Mouse (Mus musculus) kidney, adult 2 months (tissue): ENCODE data around the gene Gba2. TPM values are rescaled to one million over a fixed set of nuclear protein-coding genes. Genes with fewer than 3 reads are reported as not detected.

Experiments used
- DNase-seq: peaks from one replicate; pipeline ENCODE4 v3.0.0; 2021
- H3K27ac ChIP-seq: fragments of 200-500 bp; 2 replicates; pipeline ENCODE4 v1.5.1; 2012; ENCODE audit warnings: low read depth, low read length, control low read depth, inconsistent platforms; ENCODE audit not compliant: insufficient read depth
- H3K27me3 ChIP-seq: fragments of 200-500 bp; replicated peaks from 2 replicates; pipeline ENCODE4 v1.6.1; 2012; ENCODE audit warnings: mild to moderate bottlenecking, moderate library complexity, low read length, inconsistent platforms; ENCODE audit not compliant: control insufficient read depth, insufficient read depth
- H3K36me3 ChIP-seq: fragments of 200-500 bp; 2 replicates; pipeline ENCODE4 v1.6.1; 2012; ENCODE audit warnings: mild to moderate bottlenecking, moderate library complexity, low read length, inconsistent platforms; ENCODE audit not compliant: control insufficient read depth, insufficient read depth
- H3K4me1 ChIP-seq: fragments of 200-500 bp; 2 replicates; pipeline ENCODE4 v1.6.1; 2011; ENCODE audit warnings: low read length; ENCODE audit not compliant: control insufficient read depth, insufficient read depth
- H3K4me3 ChIP-seq: fragments of 200-500 bp; 2 replicates; pipeline ENCODE4 v1.5.1; 2011; ENCODE audit warnings: mild to moderate bottlenecking, low read depth, low read length, control low read depth; ENCODE audit not compliant: insufficient read depth
- CTCF ChIP-seq: fragments of 200-500 bp; conservative IDR thresholded peaks from 2 replicates; pipeline ENCODE4 v1.5.1; 2011; ENCODE audit warnings: low read depth, mild to moderate bottlenecking, control low read depth, low read length, moderate library complexity, mixed read lengths; ENCODE audit not compliant: insufficient read depth, insufficient read length
- POLR2A ChIP-seq: fragments of 200-500 bp; IDR thresholded peaks from one replicate; pipeline ENCODE4 v1.6.1; 2011; ENCODE audit warnings: low read depth, low read length, control low read depth
- WGBS: fragments of 180-500 bp; shearing (Covaris S2); methylation state at CpG from one replicate; pipeline ENCODE4 v1.1.7; 2018; 5-methylcytosine and 5-hydroxymethylcytosine counted together
- polyA plus RNA-seq: library from polyadenylated mRNA; depleted of rRNA; stranded (reverse); fragments of >200 nt; gene quantifications from 2 replicates; pipeline ENCODE4 v1.2.3, GENCODE M21; 2012

The Gba2 gene
- polyA plus RNA-seq, 1 experiment = 12.2 TPM

GRCm38 (mm10) chr4:43549055-43549454, 29.6 kb downstream of the Gba2 start:
- 91% methylated on average over 12 of the region's 12 CpGs for WGBS
- no peak overlapping the region for H3K27ac ChIP-seq
- no peak for DNase-seq

GRCm38 (mm10) chr4:43547160-43547559, 31.5 kb downstream of the Gba2 start:
- 92% methylated on average over 8 of the region's 8 CpGs for WGBS
- Histone ChIP-seq H3K4me1 (no peaks in the 10 kb centered on the region), H3K36me3 (peaks cover 22% of the 10 kb centered on the region), H3K27ac (no peak overlapping the region), H3K27me3 (no peaks in the 10 kb centered on the region), H3K4me3 (no peak overlapping the region)
- TF ChIP-seq CTCF (no peak), POLR2A (no peak)
- DNase-seq = no peak

More at GRCm38 (mm10) chr4:43549055-43549454, 29.6 kb downstream of the Gba2 start:
- no peak overlapping the region for H3K4me3 ChIP-seq
- TF ChIP-seq CTCF = no peak
- no peak for TF ChIP-seq POLR2A
- H3K36me3 ChIP-seq = peaks cover 25% of the 10 kb centered on the region
- H3K27me3 ChIP-seq = no peaks in the 10 kb centered on the region
- H3K4me1 ChIP-seq = no peaks in the 10 kb centered on the region

- WGBS = 85% methylated on average over 12 of the region's 12 CpGs
- peaks cover 20% of the 10 kb centered on the region for H3K36me3 ChIP-seq
- H3K4me3 ChIP-seq = no peak overlapping the region
- DNase-seq = peak; percentile 66
- H3K27me3 ChIP-seq = no peaks in the 10 kb centered on the region
- H3K27ac ChIP-seq = no peak overlapping the region
- no peaks in the 10 kb centered on the region for H3K4me1 ChIP-seq
- TF ChIP-seq CTCF (no peak), POLR2A (no peak)
These were observed 32.2 kb downstream of the Gba2 start for GRCm38 (mm10) chr4:43546375-43547047.

GRCm38 (mm10) chr4:43542044-43542443, 36.6 kb downstream of the Gba2 start:
- no peak overlapping the region for H3K27ac ChIP-seq
- no peak for DNase-seq
- no peaks in the 10 kb centered on the region for H3K4me1 ChIP-seq
- TF ChIP-seq CTCF (no peak), POLR2A (no peak)
- no peaks in the 10 kb centered on the region for H3K27me3 ChIP-seq
- peaks cover 19% of the 10 kb centered on the region for H3K36me3 ChIP-seq
- H3K4me3 ChIP-seq = no peak overlapping the region
- WGBS = 54% methylated on average over 3 of the region's 3 CpGs

GRCm38 (mm10) chr4:43536031-43536430, 42.6 kb downstream of the Gba2 start:
- no peak overlapping the region for H3K4me3 ChIP-seq
- no peak overlapping the region for H3K27ac ChIP-seq
- no peak for DNase-seq
- TF ChIP-seq CTCF (no peak), POLR2A (no peak)
- H3K36me3 ChIP-seq = peaks cover 15% of the 10 kb centered on the region
- no peaks in the 10 kb centered on the region for H3K27me3 ChIP-seq
- H3K4me1 ChIP-seq = no peaks in the 10 kb centered on the region
- 72% methylated on average over 9 of the region's 9 CpGs for WGBS

GRCm38 (mm10) chr4:43535628-43536027, 43.0 kb downstream of the Gba2 start:
- no peak overlapping the region for H3K27ac ChIP-seq
- 95% methylated on average over 8 of the region's 8 CpGs for WGBS
- peaks cover 15% of the 10 kb centered on the region for H3K36me3 ChIP-seq
- H3K4me1 ChIP-seq = no peaks in the 10 kb centered on the region
- H3K4me3 ChIP-seq = no peak overlapping the region
- H3K27me3 ChIP-seq = no peaks in the 10 kb centered on the region
- no peak for DNase-seq
- TF ChIP-seq POLR2A (no peak), CTCF (no peak)

GRCm38 (mm10) chr4:43533270-43533669, 45.4 kb downstream of the Gba2 start:
- no peak overlapping the region for H3K4me3 ChIP-seq
- WGBS = 45% methylated on average over 9 of the region's 9 CpGs
- H3K36me3 ChIP-seq = peaks cover 10% of the 10 kb centered on the region
- H3K27me3 ChIP-seq = no peaks in the 10 kb centered on the region
- no peak overlapping the region for H3K27ac ChIP-seq
- DNase-seq = peak; percentile 75
- TF ChIP-seq POLR2A (no peak), CTCF (no peak)
- H3K4me1 ChIP-seq = no peaks in the 10 kb centered on the region

- 16% methylated on average over 7 of the region's 7 CpGs for WGBS
- H3K4me1 ChIP-seq = no peaks in the 10 kb centered on the region
- H3K4me3 ChIP-seq = no peak overlapping the region
- no peaks in the 10 kb centered on the region for H3K27me3 ChIP-seq
- H3K27ac ChIP-seq = no peak overlapping the region
- peaks cover 7% of the 10 kb centered on the region; the same call in 1 of the 2 replicates for H3K36me3 ChIP-seq
- DNase-seq = peak; percentile 82
- TF ChIP-seq CTCF (peak; percentile 83), POLR2A (no peak)
These were observed 48.1 kb downstream of the Gba2 start for GRCm38 (mm10) chr4:43530581-43530980.
